Mouse (Mus musculus): ENCODE results near the gene Gpr149.

GRCm38 (mm10) chr3:62602466-62602865, 2.5 kb downstream of the Gpr149 start:
- TF ChIP-seq CTCF (conservative IDR thresholded peaks at IDR 0.05; ENCODE audit: low read length) (no peak), NANOG (IDR thresholded peaks at IDR 0.05; ENCODE audit: borderline replicate concordance, low read length) (no peak)
